Mouse (Mus musculus) liver, postnatal 0 days (tissue): ENCODE data around the gene Pde4c. TPM values are rescaled to one million over a fixed set of nuclear protein-coding genes. Genes with fewer than 3 reads are reported as not detected.

Source experiments
- ATAC-seq: fragments of 200-750 bp; cut with Nextera tagmentation; 2 replicates; pipeline ENCODE4 v1.8.0; 2017; ENCODE audit warnings: mild to moderate bottlenecking, moderate library complexity
- DNase-seq: peaks from one replicate; pipeline ENCODE4 v3.0.0-alpha.2; 2016
- H3K27ac ChIP-seq: fragments of 300-500 bp; sonication (generic); 2 replicates; pipeline ENCODE4 v1.5.1; 2014; ENCODE audit warnings: antibody characterized with exemption, moderate library complexity, mild to moderate bottlenecking, low read depth
- H3K27me3 ChIP-seq: fragments of 300-500 bp; sonication (generic); 2 replicates; pipeline ENCODE4 v1.6.1; 2014; ENCODE audit warnings: low read length, control low read depth, mixed read lengths; ENCODE audit not compliant: insufficient read depth
- H3K36me3 ChIP-seq: fragments of 300-500 bp; sonication (generic); replicated peaks from 2 replicates; pipeline ENCODE4 v1.6.1; 2014; ENCODE audit warnings: mild to moderate bottlenecking, control low read depth, low read length, moderate library complexity, mixed read lengths; ENCODE audit not compliant: insufficient read depth
- H3K4me1 ChIP-seq: fragments of 300-500 bp; sonication (generic); 2 replicates; pipeline ENCODE4 v1.6.1; 2014; ENCODE audit warnings: antibody characterized with exemption, mild to moderate bottlenecking, control low read depth; ENCODE audit not compliant: insufficient read depth
- H3K4me2 ChIP-seq: fragments of 300-500 bp; sonication (generic); 2 replicates; pipeline ENCODE4 v1.6.1; 2014; ENCODE audit warnings: low read depth, mild to moderate bottlenecking, low read length, moderate library complexity, mixed read lengths
- H3K4me3 ChIP-seq: fragments of 300-500 bp; sonication (generic); 2 replicates; pipeline ENCODE4 v1.5.1; 2014; ENCODE audit warnings: low read depth, low read length
- H3K9ac ChIP-seq: fragments of 300-500 bp; sonication (generic); replicated peaks from 2 replicates; pipeline ENCODE4 v1.6.1; 2014; ENCODE audit warnings: mild to moderate bottlenecking, moderate library complexity
- H3K9me3 ChIP-seq: fragments of 300-500 bp; sonication (generic); 2 replicates; pipeline ENCODE4 v1.6.1; 2016; ENCODE audit warnings: mild to moderate bottlenecking, control low read depth, low read length, mixed read lengths
- CTCF ChIP-seq: sonication (generic); IDR thresholded peaks from 2 replicates; pipeline ENCODE4 v1.5.1; 2016; ENCODE audit warnings: antibody characterized with exemption, low read depth
- EP300 ChIP-seq: IDR thresholded peaks from 2 replicates; pipeline ENCODE4 v1.6.1; 2016; ENCODE audit warnings: antibody characterized with exemption, low read depth, mild to moderate bottlenecking
- WGBS: fragments of 180-500 bp; shearing (Covaris S2); extraction: QIAGEN DNeasy Blood & Tissue Kit; methylation state at CpG from one replicate; pipeline ENCODE4 v1.1.7; 2014; ENCODE audit not compliant: insufficient replicate concordance; 5-methylcytosine and 5-hydroxymethylcytosine counted together
- microRNA-seq: library from miRNA; unstranded; fragments of <30 nt; microRNA quantifications from one replicate; pipeline ENCODE4, GENCODE M21; 2016
- polyA plus RNA-seq: library from polyadenylated mRNA; unstranded; fragments of >200 nt; fragmentation: Nextera tagmentation; extraction: Ambion mirVana; gene quantifications from 2 replicates; pipeline ENCODE4 v1.2.1, GENCODE M21; 2015

Pde4c gene
- polyA plus RNA-seq, 1 experiment from 2014 or later = 1.6 TPM

DNA sequence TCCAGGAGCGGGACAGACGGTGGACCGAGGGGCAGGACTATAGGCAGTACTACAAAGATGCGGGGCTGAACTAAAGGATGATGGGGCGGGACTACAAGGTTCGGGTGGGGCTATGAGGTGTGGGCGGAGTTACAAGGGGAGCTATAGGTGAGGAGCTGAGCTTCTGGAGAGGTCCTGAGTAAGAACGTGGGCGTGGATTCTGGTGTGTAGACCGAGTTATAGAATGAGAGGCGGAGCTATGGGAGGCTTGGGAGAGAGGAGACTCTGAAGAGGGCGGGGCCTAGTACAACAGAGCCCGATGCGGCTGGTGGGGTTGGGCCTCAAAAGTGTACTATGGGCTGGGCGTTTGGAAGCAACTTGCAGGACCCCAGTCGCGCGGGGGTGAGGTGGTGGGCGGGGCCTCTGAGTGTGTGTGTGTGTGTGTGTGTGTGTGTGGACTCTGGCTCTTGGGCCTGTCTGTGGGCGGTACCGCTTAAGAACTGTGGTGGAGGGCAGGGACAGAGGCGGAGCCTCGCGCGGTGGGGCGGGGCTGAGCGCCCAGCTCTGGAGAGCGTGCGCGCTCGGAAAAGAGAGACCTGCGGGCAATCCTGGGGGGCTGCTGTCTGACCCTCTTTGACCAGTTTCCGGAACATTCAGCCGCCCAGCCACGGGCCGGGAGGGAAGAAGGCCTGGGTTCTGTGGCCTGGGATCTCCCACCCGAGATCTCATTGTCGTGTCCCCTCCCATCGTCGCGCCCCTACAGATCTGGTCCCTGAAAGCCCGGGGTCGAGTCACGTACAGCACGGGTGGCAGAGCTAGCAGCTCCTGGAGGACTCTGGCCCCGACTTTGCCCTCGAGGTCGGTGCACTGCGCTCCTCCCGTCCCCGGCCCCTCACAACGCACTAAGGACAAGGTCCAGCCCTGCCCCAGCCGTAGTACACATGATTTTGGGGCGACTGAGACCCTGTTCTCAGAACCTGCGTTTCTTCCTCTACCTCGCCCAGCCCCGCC, 73.9 kb downstream of the Pde4c start:
- WGBS = under 1% methylated on average over 52 of the region's 57 CpGs
- no peaks in the 10 kb centered on the region for H3K9me3 ChIP-seq
- ATAC-seq (peak; percentile 80), DNase-seq (peak; percentile 93)
- H3K27ac ChIP-seq = peak overlapping the region; percentile 92
- TF ChIP-seq CTCF = no peak
- TF ChIP-seq EP300 = no peak
- H3K4me2 ChIP-seq = peak overlapping the region; percentile 93
- H3K36me3 ChIP-seq = 0 out of 2 replicates have a peak, but pooled peaks cover 4% of the 10 kb centered on the region
- peak overlapping the region; percentile 56 for H3K9ac ChIP-seq
- H3K4me1 ChIP-seq = peaks cover 61% of the 10 kb centered on the region
- H3K27me3 ChIP-seq = peaks cover 12% of the 10 kb centered on the region
- H3K4me3 ChIP-seq = peak overlapping the region; percentile 62

- H3K9me3 ChIP-seq = no peaks in the 10 kb centered on the region
- H3K4me2 ChIP-seq = peak overlapping the region; percentile 93
- peak overlapping the region; percentile 92 for H3K27ac ChIP-seq
- peak overlapping the region; percentile 62 for H3K4me3 ChIP-seq
- peak; percentile 61 for DNase-seq
- H3K9ac ChIP-seq = peak overlapping the region; percentile 56
- peaks cover 56% of the 10 kb centered on the region for H3K4me1 ChIP-seq
- H3K27me3 ChIP-seq = peaks cover 12% of the 10 kb centered on the region
- peak; percentile 20 for ATAC-seq
- 0 out of 2 replicates have a peak, but pooled peaks cover 4% of the 10 kb centered on the region for H3K36me3 ChIP-seq
- peak; percentile 70 for TF ChIP-seq EP300
- TF ChIP-seq CTCF = no peak
- 15% methylated on average over 15 of the region's 15 CpGs for WGBS
Measured at GRCm38 (mm10) chr8:70798281-70798680, 74.8 kb downstream of the Pde4c start.

GRCm38 (mm10) chr8:70800648-70801047, 77.1 kb downstream of the Pde4c start:
- Histone ChIP-seq H3K36me3 (0 out of 2 replicates have a peak, but pooled peaks cover 4% of the 10 kb centered on the region), H3K9me3 (no peaks in the 10 kb centered on the region), H3K27ac (0 out of 2 replicates have a peak overlapping the region, but pooled peaks have one; percentile 41), H3K4me3 (no peak overlapping the region), H3K4me1 (peaks cover 71% of the 10 kb centered on the region), H3K27me3 (peaks cover 12% of the 10 kb centered on the region), H3K9ac (no peak overlapping the region), H3K4me2 (peak overlapping the region; percentile 33; the same call in 1 of the 2 replicates)
- DNase-seq = no peak
- ATAC-seq = no peak
- 62% methylated on average over 9 of the region's 10 CpGs for WGBS
- no peak for TF ChIP-seq CTCF
- TF ChIP-seq EP300 = no peak

Small RNAs within 50 kb of the gene (microRNA-seq; reads per million reads assigned to microRNA genes)
- gene Mir7240 = 6.5 reads per million, percentile 12 among the genes with 10 or more reads in this experiment

Other genes starting within 250 kb of the Pde4c start
- gene Klhl26, start 246.8 kb upstream of the Pde4c start, polyA plus RNA-seq = 4.2 and 5.4 TPM in 2 replicates
- gene Tmem59l, start 236.4 kb upstream of the Pde4c start, polyA plus RNA-seq = not detected in 2 replicates
- gene Crlf1, start 230.6 kb upstream of the Pde4c start, polyA plus RNA-seq = 0.07 and 0.38 TPM in 2 replicates
- gene Rex1bd, start 217.0 kb upstream of the Pde4c start, polyA plus RNA-seq = 49.3 and 52.3 TPM in 2 replicates
- 627 and 684 TPM in 2 replicates for gene Uba52, start 212.9 kb upstream of the Pde4c start, polyA plus RNA-seq
- 141 TPM in 2 replicates for gene Fkbp8, start 196.0 kb upstream of the Pde4c start, polyA plus RNA-seq
- 43.1 and 43.3 TPM in 2 replicates for gene Kxd1, start 195.8 kb upstream of the Pde4c start, polyA plus RNA-seq
- gene Ell, start 184.3 kb upstream of the Pde4c start, polyA plus RNA-seq = 9.5 and 9.7 TPM in 2 replicates
- 18.8 and 21.6 TPM in 2 replicates for gene Isyna1, start 129.3 kb upstream of the Pde4c start, polyA plus RNA-seq
- 32.5 and 35.4 TPM in 2 replicates for gene Ssbp4, start 114.8 kb upstream of the Pde4c start, polyA plus RNA-seq
- 9.8 and 10.4 TPM in 2 replicates for gene Lrrc25, start 107.6 kb upstream of the Pde4c start, polyA plus RNA-seq
- gene Gdf15, start 91.3 kb upstream of the Pde4c start, polyA plus RNA-seq = 2.1 and 2.3 TPM in 2 replicates
- 31.0 and 32.2 TPM in 2 replicates for gene Pgpep1, start 63.3 kb upstream of the Pde4c start, polyA plus RNA-seq
- gene Lsm4, start 50.5 kb upstream of the Pde4c start, polyA plus RNA-seq = 98.5 and 103 TPM in 2 replicates
- gene Jund, start 24.8 kb upstream of the Pde4c start, polyA plus RNA-seq = 19.6 and 38.4 TPM in 2 replicates
- 0.02 TPM in 1 of 2 replicates, not detected in the other for gene Iqcn, start 20.3 kb upstream of the Pde4c start, polyA plus RNA-seq
- gene Gm3336, start 5.2 kb upstream of the Pde4c start, polyA plus RNA-seq = 0.22 and 0.25 TPM in 2 replicates
- 3.2 and 3.3 TPM in 2 replicates for gene Rab3a, start 31.0 kb downstream of the Pde4c start, polyA plus RNA-seq
- gene Mpv17l2, start 37.2 kb downstream of the Pde4c start, polyA plus RNA-seq = 36.3 and 39.9 TPM in 2 replicates
- 8.9 and 9.0 TPM in 2 replicates for gene Pik3r2, start 53.0 kb downstream of the Pde4c start, polyA plus RNA-seq
- gene Mast3, start 81.3 kb downstream of the Pde4c start, polyA plus RNA-seq = 5.2 and 6.0 TPM in 2 replicates
- 0.19 and 0.25 TPM in 2 replicates for gene Il12rb1, start 84.7 kb downstream of the Pde4c start, polyA plus RNA-seq
- 6.1 and 6.2 TPM in 2 replicates for gene Arrdc2, start 116.0 kb downstream of the Pde4c start, polyA plus RNA-seq
- 0.19 and 0.45 TPM in 2 replicates for gene Kcnn1, start 139.5 kb downstream of the Pde4c start, polyA plus RNA-seq
- 34.3 and 37.9 TPM in 2 replicates for gene Ccdc124, start 150.2 kb downstream of the Pde4c start, polyA plus RNA-seq
- not detected in 2 replicates for gene Slc5a5, start 169.0 kb downstream of the Pde4c start, polyA plus RNA-seq
- gene Rpl18a, start 173.7 kb downstream of the Pde4c start, polyA plus RNA-seq = 2,490 and 2,569 TPM in 2 replicates
- 8.3 and 8.7 TPM in 2 replicates for gene Map1s, start 182.2 kb downstream of the Pde4c start, polyA plus RNA-seq